Mouse (Mus musculus) cerebellum, adult 9-11 months (tissue): ENCODE measurements around the gene Rbl2.

Source experiments
- DNase-seq: peaks from one replicate; pipeline ENCODE4 v3.0.0; 2022

Gene Rbl2

DNA sequence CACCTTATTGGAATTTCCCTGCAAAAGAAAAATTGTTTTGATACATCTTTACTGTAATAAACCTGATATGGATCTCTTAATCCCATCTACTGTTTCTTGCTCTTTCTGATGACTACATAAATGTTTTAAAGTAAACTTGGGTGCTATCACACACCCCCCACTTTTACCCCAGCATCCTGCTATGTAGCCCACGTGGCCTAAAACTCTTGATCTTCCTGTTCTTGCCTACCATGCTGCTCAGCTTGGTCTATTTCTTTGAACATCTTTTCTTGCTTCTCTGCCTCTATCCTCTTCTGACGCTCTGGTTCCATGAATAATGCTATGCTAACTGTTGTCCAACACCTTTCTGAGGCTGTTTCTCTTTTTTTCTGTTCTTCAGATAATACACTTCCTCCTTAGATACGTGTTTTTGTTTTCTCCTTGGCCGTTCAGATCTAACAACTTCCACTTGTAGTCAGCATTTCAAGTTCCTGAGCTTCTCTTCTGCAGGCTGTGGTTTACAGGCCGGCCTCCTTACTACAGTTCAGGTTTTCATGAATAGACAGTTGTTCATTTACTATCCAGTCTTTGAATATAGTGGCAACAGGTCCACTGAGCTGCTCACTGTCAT, 42.1 kb downstream of the Rbl2 start:
- DNase-seq, result no peak

DNA sequence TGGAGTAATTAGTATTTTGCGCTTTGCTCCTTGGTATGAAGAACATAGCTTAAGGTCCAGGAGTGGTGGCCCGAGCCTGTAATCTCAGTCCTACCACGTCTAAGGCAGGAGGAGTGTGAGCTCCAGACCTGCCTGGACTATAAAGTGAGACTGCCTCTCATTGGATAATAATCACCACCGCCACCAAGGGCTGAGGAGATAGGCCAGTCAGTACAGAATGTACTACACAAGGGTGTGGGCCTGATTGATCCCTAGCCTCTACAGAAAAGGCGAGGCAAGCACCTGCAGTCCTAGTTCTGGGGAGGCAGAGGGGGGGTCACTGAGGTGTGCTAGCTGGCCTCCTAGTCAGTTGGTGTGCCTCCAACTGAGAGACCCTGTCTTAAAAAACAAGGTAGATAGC, 44.6 kb downstream of the Rbl2 start:
- DNase-seq, result no peak

DNA sequence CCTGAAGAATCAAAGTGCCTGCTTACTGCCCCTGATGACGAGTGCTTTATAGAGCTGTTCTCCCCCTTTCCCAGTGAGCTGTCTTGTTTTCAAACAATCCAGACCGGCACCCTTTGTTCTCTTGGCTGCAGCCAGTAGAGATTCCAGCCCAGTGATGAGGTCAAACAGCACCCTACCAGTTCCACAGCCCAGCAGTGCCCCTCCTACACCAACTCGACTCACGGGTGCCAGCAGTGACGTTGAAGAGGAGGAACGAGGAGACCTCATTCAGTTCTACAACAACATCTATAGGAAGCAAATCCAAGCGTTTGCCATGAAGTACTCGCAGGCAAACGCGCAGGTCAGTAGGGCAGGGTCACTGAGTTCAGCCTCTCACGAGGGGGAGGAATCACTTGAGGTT, 45.1 kb downstream of the Rbl2 start:
- no peak for DNase-seq

DNA sequence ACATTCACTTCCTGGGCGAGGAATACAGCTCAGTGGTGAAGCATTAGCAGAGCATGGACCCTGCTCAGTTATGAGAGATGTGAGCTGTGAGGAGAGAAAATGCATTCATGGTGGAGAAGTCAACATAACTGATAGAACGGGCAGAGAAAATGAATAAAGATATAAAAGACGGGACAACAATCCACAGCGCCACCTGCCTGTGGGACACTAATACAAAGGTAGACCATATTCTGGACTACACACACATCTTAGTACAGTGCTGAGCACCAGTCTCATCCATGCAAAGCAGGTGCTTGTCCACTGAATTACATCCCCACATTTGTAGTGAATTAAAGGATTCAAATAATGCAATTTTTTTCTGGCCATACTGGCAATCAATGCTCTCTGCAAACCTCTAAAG, 47.7 kb downstream of the Rbl2 start:
- DNase-seq, result no peak

DNA sequence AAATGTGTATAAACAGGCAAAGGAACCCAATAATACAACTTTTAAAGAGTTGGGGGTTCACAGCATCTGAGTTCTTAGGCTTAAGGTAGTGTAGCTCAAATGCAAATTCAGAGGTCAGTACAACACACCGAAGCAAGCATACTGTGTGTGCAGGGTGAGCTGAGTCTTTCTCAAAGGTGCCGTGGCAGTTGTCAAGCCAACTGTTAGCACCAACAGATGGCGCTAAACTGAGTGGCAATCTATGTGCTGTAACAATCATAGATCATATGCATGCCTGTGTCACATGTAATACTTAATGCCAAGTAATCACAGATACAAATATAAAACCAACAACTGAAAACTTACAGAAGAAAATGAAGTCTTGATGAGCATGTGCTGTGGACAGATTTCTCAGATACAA, 48.3 kb downstream of the Rbl2 start:
- DNase-seq, result no peak

DNA sequence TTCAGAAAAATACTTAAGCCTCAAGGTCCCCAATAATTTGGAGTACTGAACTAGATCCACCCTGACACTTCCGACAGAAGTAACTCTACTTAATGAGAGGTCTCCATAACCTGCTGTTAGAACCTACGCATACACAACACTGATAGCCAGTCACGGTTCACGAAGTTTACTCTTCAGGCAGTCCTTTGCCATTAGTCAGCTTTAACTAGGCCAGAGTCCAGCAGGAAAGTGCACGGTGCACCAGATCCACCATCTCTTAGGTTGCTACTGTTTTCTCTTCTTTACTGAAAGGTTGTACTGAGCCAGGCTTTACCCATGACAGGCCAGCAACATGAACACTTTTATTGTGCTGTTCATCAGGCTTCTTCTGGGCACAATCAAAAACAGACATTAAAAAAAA, 54.5 kb downstream of the Rbl2 start:
- DNase-seq, result no peak

DNA sequence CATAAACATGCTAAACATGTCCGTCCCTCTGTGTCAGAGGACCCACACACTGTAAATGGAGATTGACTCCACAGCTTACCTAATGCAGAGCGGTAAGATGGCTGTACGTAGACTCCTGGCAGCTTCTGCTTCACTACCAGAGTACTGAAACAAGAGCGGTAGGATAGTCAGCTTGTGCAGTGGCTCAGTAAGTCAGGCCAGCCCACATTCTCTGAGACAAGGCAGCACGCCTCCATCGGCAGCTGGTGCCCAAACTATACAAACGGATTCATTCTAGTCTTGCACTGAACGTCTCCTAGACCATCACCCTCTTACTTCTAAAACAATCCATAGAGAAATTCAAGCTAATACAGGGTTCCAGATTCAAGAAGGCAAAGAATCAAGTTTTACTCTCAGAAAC, 56.9 kb downstream of the Rbl2 start:
- no peak for DNase-seq

DNA sequence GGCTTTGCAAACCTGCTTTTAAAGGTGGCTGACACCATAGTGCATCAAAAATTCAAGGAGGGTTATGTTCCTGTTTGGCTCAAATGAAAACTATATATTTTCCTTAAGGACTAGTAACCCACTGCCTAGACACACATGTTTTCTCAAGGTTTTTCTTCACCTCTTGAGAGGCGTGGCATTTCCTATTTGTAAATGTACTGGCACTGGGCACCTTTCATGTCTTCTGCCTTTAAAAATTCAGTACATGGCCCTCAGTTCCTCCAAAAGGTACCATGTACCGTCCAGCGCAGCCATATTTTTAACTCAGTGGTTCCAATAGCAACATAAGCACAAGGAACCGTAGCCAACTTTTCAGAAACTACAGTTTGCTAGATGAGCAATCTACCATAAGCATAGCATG, 62.9 kb downstream of the Rbl2 start:
- DNase-seq, result peak; percentile 33

DNA sequence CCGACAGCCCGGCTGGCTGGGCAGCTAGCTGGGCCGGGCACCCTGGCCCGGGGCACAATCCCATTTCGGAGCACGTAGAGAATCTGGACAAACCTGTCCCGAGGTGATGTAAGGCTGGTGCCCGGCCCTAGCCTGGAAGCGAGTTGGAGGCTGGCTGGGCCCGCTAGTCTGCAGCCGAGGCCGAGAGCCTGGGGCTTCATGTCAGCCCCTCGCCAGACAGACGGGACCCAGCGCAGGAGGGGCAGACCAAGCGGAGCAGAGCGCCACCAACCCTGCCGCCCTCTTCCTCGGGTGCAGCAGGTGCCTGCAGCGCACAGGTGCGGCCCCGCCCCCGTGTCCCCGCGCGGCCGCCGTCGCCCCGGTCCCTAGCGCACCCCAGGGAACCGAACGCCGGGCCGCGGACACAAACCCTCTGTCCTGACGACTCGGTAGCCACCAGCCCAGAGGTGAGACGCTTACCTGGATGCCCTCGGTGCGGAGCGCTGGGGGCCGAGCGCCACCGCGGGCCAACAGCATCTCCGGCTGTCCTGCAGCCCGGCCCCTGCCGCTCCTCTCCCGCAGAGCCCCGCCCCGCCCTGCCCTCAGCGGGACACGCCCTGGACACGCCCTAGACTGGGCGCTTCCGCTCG, 63.7 kb downstream of the Rbl2 start:
- no peak for DNase-seq

DNA sequence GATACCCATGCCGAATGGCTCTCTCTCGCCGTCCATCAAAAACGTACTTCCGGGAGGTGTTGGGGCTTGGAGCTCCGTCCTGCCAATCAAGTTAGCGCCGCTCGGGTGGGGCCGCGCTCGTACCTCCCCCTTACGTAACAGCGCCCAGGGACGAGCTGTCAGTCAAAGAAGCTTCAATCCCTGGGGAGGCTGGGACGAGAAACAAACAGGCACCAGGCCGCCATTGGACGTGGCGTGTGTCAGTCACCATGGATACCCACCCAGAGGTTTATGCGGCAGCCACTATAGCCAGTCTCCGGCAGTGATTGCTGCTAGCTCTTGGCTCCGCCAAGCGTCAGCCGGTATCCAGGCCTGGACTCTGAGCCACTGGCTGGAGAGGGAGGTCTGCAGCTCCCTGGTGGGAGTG, 64.2 kb downstream of the Rbl2 start:
- DNase-seq, result peak; percentile 100

DNA sequence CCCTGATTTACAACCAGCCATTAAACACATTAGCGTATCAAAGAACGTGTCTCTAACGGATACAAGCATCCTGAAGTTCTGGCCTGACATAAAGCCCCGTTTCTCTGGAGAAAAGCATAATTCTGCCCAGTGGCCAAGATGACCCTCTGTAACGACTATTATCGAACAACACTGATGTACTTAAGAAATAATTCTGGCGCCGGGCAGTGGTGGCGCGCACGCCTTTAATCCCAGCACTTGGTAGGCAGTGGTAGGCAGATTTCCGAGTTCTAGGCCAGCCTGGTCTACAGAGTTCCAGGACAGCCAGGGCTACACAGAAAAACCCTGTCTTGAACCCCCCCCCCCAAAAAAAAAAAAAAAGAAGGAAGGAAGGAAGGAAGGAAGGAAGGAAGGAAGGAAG, 64.8 kb downstream of the Rbl2 start:
- peak; percentile 61 for DNase-seq

DNA sequence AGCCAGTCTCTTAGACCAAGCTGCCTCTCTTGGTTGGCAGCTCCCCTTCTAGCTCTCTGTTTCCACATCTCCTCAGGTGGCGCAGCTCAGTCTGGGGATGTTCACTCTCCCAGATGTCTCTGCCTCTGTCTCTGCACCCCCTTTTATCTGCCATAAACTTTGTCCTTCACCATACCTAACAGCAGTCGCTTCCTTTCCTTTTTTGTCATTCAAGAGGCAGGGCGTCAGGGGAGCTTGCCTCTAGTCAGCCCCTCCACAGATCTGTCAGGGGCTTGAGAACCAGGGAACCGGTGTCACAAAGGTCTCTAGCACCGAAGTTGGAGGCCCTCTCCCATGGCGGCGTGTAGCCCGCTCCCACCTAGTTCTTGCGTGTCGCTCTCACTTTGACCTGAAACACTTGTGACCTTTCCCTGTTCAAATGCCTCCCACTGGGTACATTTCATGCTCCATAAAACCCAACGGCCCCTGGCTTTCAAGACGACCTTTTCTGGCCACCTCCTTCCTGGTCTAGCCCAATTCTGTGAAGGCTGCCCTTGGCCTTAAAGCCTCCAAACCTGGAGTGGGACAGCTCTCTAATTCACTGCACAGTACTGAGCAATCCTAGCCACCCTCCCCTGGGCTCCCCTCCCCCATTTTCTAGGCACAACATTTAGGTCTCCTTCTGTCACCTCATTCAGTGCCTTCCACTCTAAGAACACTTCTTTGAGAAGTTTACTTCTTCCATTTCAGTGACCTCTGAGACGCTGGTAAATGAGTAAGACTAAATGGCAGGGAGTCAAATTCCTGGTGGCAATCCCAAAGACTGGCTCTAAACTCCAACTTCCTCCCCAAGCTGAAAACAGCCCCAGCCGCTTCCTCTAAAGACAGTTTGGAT, 65.7 kb downstream of the Rbl2 start:
- peak; percentile 49 for DNase-seq

DNA sequence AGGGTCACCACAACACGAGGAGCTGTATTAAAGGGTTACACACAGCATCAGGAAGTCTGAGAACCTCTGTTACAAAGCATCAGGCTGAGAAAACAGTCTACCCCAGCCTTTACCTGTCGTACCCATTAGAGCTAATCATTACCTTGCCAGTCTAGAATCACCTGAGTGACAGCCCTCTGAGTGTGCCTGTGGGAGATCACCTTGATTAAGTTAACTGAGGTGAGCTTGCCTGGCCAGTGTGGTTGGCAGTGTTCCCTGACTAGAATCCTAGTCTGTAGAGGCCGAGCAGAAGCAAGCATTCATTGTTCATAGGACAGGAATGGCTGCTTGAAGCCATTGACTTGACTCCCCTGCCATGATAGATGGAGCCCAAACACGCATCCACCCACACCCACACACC, 71.0 kb downstream of the Rbl2 start:
- DNase-seq, result no peak

DNA sequence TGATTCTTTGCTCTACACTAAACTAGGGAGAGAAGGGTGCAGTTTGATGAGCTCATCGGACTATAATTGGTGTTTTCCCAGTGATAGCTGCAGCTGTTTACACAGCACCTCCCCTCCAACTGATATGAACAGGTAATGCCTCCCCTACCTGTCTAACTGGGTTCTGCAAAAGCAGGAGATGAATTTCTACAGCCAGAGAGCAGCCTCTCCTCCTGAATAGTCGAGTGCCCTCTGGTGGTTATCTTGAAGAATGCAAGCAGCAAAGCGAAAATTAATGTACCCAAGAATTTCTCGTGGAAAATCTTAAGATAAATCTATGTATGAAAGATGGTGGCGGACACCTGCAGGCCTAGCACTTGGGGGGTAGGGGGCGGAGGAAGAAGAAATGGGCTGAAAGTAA, 77.9 kb downstream of the Rbl2 start:
- DNase-seq, result peak; percentile 54

DNA sequence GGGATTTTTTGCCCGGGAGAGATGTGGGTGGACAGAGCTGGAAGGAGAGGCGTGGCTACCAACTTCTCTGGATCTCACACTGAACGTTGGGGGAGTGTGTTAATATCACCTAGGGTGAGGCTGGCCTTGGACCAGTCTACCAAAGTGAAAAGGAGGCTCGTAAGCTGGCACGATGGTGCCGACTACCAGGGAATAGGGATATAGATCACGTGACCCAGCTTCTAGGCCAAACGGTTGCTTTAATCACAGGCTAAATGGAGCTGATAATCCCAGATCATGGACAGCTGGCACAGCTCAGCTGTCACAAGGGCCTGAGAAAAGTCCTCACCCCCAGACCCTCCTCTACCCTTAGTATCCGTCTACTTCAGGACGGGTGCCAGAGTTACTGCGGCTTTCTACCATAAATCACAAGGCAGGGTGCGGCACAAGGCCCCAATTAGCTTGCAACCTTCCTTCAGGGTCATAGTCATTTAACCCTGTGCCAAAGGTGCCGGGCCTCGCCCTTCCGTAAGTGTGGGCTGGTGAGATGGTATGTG, 78.9 kb downstream of the Rbl2 start:
- DNase-seq, result no peak

DNA sequence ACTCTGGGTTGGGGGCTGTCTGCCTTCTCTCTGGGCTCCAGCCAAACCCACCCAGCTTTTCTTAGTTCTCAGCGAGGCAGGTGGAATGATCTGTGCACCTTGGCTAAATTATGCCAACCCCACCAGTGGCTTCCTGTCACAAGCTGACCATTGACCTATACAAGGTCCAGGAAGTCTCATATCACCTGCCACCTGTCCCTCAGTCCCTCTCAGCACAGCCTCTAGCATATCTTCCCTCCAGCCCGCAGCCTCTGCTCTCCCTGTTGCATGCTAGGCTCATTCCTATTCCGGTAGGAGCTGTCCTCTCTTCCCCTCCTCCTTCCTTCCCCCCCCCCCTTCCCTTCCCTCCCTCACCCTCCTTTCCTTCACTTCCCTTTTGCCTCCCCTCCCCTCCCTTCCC, 79.4 kb downstream of the Rbl2 start:
- DNase-seq, result no peak

DNA sequence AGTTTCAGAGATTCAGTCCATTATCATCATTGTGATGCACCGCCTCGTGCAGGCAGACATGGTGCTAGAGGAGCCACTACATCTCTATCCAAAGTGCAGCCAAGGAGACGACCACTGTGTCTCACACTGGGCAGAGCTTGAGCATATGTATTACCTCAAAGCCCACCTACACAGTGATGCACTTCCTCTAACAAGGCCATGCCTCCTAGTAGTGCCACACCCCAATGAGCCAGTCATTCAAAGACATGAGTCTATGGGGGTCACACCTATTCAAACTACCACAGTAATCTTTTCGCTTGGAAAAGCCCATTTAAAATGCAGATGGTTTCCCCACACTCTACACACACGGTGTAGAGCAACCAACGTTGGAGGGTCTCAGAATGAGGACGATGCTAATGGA, 81.7 kb downstream of the Rbl2 start:
- DNase-seq, result no peak

DNA sequence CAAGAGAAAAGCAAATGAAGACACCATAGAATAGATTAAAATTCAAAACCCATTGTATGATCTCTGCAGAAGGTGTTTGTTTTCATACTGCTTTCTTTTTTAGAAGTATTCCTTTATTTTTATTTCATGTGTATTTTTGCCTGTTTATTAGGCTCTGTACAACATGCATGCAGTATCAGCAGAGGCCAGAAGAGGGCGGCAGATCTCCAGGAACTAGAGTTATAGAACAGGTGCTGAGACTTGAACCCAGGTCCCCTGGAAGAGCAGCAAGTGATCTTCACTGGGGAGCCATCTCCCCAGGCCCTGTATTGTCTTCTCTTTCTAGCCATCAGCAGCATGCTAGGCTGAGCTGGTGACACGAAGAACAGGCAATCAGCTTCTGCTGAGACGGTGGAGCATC, 84.0 kb downstream of the Rbl2 start:
- no peak for DNase-seq

DNA sequence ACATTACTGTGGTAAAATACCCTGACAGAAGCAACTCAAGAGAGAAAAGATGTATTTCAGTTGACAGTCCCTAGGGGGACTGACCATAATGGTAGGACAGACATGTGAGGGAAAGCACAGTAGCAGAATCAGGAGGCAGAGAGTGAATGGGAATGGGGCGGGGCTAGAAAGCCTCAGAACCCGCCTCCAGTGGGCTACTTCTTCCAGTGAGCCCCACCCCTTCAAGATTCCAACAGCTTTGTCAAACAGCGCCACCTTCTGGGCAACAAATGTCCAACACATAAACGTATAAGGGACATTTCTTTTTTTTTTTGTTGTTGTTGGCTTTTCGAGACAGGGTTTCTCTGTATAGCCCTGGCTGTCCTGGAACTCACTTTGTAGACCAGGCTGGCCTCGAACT, 84.7 kb downstream of the Rbl2 start:
- no peak for DNase-seq

DNA sequence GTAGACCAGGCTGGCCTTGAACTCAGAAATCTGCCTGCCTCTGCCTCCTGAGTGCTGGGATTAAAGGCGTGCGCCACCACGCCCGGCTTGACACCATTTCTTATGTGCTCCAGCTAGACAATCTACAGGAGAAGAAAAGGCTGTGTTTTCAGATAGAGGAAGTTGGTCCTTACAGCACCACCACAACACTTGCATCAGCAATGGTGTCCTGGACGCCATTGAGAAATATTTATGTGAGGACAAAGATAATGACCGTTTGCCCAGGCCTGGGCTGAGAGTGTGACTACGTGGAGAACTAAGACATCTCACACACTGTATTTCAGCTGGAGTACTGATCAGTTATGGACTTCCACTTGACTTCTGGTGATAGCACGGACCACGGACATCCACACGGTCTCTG, 88.8 kb downstream of the Rbl2 start:
- no peak for DNase-seq

DNA sequence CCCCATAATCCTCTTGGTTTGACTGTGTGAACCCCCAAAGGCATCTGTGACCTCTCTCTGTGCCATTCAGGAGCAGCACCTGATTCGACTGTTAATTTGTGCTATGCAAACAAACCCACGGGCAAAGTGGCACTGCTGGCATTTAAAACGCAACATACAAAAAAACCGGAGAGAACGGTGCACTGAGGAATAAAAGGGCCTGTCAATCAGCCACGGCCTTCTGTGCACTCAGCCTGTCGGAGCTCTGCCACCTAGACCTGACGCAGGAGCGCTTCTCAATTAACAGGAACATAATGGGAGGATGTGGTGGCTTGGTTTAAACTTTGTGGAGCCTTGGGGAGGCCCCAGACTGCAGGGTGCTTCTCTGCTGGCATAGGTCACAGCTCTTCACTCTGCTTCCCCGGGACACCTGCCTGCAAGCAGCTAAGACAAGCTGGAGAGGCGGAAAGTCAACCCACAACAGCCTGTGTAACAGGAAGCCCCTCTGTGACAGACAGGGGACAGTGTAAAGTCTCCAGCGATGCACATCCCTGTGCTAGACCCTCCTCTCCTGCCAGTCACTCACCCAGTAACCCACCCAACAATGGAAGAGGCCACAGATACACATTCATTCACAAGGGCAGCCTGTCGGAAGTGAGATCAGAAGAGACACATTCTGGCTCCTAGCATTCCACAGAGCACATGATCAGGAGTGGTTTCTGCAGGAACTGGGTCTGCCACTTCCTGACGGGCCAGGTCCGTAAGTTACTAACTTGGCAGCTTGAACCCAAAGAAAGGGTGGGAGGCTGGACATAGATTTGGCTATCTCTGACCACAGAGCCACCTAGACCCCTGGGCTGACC, 90.3 kb downstream of the Rbl2 start:
- no peak for DNase-seq

DNA sequence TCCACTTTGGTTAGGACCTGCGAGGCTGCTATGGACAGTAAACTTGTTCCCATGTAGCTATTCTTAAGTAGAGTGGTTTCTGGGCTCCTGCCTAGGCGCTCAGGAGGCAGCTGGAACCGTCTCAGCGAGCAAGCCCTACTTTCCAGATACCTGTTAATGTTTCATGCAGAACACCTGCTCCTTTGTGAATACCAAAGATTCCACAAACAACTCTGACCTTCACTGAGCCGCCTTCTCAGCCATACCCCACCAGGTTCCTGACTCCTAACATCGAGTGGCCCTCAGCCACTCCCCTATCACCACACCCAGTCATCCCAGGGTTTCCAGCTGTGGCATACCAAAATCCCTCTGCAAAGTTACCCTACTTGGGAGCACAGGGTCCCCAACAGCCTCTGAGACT, 100.3 kb downstream of the Rbl2 start:
- no peak for DNase-seq

DNA sequence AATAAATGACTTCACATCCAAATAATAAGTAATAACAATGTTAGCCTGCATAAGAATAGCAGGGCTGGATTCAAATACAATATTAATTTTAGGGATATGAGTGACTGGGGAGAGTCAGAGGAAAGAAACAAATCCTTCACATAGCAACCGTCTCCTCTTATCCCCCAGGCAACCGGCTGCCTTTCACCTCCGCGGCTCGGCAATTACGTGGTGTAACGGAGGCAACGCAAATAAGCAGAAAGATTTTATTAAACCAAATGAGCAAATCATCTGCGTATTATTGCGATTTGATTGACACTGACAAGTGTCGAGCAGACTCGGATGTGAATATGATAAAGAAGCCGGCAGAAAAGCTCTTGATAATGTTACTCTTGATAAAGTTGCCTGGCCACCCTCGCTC, 101.1 kb downstream of the Rbl2 start:
- no peak for DNase-seq
